Mouse (Mus musculus): Measurements from ENCODE around the gene 6030445D17Rik. TPM values are rescaled to one million over a fixed set of nuclear protein-coding genes. Genes with fewer than 3 reads are reported as not detected.

The 6030445D17Rik gene
- polyA plus RNA-seq (2017; shearing (Covaris generic)), result not detected

GRCm38 (mm10) chr4:136462086-136462838 is at the start of gene 6030445D17Rik:
6030445D17Rik (plus strand) TSS chr4:136462250.

GRCm38 (mm10) chr4:136423224-136423623 is 38.8 kb upstream of the 6030445D17Rik start, which contains the start of gene Htr1d:
Htr1d (plus strand) TSS chr4:136423524.

DNA sequence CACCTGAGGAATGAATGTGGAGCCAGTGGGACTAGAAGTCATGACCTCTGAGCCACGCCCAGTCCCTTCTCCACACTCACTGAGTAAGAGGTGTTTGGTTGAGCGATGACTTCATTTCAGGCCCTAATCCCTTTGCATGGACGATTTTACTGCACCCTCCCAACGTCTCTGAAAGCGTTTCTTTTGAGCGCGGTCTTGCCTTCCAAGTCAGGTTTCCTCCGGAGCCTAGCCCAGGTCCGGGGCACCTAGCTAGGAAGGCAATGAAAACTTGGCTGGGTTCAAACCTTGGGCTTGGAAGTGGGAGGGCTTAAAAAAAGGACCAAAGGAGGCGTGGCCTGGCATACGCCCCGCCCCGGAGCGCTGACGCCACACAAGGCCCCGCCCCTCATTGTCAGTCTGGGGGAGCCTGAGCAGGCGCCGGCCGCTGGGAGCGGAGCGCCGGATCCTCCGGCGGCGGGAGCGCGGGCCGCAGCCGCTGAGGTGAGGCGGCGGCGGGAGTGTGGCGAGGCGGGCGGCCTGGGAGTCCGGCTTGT is 7.4 kb downstream of the 6030445D17Rik start, which contains the start of gene Luzp1:
TSS of gene Luzp1 (plus strand) at position 391 of the 533 bp plus-strand sequence.

Other genes starting within 250 kb of the 6030445D17Rik start
- gene Tcea3, start 214.5 kb upstream of the 6030445D17Rik start, polyA plus RNA-seq (2017; shearing (Covaris generic)), result 0.22 TPM
- gene Zfp46, start 177.6 kb upstream of the 6030445D17Rik start, polyA plus RNA-seq (2017; shearing (Covaris generic)), result 15.0 TPM
- 122 TPM for gene Hnrnpr, start 151.3 kb upstream of the 6030445D17Rik start, polyA plus RNA-seq (2017; shearing (Covaris generic))
- gene Htr1d, start 38.7 kb upstream of the 6030445D17Rik start, polyA plus RNA-seq (2017; shearing (Covaris generic)), result not detected
- 9.9 TPM for gene Luzp1, start 7.5 kb downstream of the 6030445D17Rik start, polyA plus RNA-seq (2017; shearing (Covaris generic))
- 7.2 TPM for gene Kdm1a, start 140.5 kb downstream of the 6030445D17Rik start, polyA plus RNA-seq (2017; shearing (Covaris generic))
- gene Tex46, start 148.2 kb downstream of the 6030445D17Rik start, polyA plus RNA-seq (2017; shearing (Covaris generic)), result not detected
- 0.09 TPM for gene Lactbl1, start 160.4 kb downstream of the 6030445D17Rik start, polyA plus RNA-seq (2017; shearing (Covaris generic))